Mouse (Mus musculus) adipocyte (in vitro differentiated cells): ENCODE results near the gene Pbx1.

Experiments used
- DNase-seq: peaks from one replicate; pipeline ENCODE4 v3.0.0-alpha.2; 2016; ENCODE audit warnings: low spot score

The Pbx1 gene

GRCm38 (mm10) chr1:168300505-168300904, 131.6 kb downstream of the Pbx1 start:
- DNase-seq, result no peak

DNA sequence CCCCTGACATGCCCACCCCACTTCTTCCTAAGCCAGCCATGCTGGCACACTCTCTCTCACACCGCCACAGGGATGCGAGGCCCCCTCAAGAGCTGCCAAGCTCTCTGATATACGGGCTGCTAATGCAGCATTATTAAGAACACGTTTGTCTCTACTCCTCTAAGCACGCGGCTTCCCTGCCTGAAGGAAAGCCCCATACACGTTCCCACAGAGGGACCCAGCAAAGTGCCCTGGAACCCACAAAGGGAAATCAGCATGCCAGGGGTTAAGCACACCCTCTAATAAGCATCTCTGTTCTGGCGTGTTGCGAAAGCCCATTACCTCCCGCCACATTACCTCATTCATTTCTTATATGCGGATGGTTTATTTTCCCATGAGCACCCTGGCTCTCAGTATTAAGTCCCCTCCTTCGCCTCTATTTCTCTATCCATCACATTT, 132.1 kb downstream of the Pbx1 start:
- DNase-seq, result no peak

DNA sequence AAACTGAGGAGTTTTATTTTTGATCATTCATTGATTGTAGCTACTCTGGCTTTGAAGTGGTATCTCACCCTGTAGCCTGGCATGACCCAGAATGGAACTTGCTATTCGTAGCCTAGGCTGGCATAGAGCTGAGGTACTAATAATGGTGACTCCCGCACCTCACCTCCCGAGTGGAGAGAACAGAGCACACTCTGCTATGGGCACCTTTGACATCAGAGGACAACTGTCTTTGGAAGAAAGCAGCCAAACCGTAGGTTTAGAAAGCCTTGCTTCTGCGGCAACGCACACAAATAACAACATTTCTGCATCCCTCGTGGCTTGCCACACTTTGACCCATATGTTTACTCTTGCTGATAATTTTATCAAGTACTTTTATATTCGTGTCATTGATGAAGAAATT, 132.9 kb downstream of the Pbx1 start:
- DNase-seq, result no peak

DNA sequence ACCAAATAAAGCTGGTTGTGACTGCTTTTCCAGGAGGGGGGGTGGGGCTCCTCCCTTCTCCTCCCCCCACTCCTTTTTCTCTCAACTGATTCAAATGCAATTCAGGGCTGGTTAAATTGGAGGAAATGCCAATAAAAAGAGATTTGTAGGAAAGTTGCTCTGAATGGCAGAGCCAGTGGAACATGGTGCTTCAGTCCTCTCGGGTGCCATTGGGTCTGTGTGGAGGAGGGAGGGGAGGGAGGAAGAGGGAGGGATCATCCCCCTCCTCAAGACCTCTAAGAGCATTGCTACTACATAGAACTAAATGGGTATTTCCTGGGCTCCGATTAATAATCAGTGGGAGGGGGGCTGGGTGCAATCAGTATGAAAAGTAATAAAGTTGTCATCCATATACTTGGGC, 135.8 kb downstream of the Pbx1 start:
- DNase-seq, result peak; percentile 7

- DNase-seq, result no peak
Measured at GRCm38 (mm10) chr1:168295782-168296181, 136.3 kb downstream of the Pbx1 start.

GRCm38 (mm10) chr1:168293673-168294072, 138.4 kb downstream of the Pbx1 start:
- no peak for DNase-seq

- DNase-seq, result no peak
Measured at GRCm38 (mm10) chr1:168292106-168292505, 140.0 kb downstream of the Pbx1 start.

- DNase-seq, result no peak
Measured at GRCm38 (mm10) chr1:168291643-168292040, 140.4 kb downstream of the Pbx1 start.

DNA sequence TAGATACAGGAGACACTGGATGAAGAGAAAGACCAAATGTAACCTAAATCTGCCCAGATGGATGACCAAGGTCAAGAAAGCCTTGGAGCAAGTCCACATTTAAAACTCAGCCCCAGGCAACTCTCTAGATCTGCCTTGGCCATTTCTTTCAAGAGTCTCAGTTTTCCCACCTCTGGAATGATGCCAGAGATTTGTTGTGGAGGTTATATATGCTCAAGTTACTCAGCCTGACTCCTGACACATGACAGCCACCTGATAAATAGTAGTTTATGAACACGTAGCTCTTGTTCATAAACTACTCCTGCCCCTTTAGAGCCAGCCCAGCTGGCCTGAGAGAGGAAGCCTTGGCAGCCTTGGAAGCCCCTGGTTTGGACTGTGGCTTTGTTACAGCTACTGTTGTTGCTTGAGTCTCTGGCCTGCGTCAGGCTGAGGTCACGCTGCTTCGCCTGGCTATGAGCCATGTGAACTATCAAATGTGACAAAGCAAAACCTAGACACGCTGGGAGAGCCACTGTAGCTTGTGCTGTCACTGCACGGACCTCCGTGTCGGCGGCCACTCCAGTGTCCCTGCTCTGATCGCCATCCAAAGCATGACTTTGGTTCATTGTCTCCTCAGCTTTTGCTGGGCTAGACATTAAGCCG, 140.9 kb downstream of the Pbx1 start:
- peak; percentile 24 for DNase-seq

DNA sequence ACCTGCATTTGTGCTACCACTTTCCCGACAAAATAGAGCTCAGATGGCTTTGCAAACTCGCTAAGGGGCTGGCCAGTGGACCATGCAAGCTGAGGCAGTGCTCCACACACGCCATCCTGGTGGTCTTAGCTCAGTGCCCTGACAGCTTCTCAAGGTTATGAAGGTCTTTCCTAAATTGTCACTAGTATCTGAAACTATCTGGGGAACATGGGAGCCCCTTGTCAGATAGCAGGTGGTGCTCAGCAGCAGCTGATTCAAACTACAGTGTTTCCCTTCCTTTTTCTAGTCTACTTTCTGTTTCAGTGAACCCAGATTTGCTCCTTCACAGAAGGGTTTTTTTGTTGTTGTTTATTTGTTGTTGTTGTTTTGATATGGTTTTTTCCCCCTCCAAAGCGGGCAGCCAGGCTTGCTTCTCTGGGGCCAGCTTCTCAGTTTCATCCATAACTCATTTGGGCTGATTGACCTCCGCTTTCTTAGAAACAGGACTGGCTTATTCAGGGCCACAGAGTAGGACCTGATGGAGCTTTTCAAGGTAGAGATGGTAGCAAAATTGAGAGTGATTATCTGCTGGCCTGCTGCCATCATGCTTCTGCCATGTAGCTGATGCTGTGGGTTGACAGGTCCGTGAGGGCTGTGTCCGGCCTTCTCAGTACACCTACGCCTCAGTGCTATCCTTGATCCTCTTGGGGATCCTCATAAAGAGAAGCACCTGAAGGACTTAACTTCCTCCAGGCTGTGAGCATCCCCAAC, 141.7 kb downstream of the Pbx1 start:
- no peak for DNase-seq

- DNase-seq, result no peak
Measured at GRCm38 (mm10) chr1:168288891-168289545, 143.1 kb downstream of the Pbx1 start.

- no peak for DNase-seq
Measured at GRCm38 (mm10) chr1:168287843-168288591, 144.1 kb downstream of the Pbx1 start.

DNA sequence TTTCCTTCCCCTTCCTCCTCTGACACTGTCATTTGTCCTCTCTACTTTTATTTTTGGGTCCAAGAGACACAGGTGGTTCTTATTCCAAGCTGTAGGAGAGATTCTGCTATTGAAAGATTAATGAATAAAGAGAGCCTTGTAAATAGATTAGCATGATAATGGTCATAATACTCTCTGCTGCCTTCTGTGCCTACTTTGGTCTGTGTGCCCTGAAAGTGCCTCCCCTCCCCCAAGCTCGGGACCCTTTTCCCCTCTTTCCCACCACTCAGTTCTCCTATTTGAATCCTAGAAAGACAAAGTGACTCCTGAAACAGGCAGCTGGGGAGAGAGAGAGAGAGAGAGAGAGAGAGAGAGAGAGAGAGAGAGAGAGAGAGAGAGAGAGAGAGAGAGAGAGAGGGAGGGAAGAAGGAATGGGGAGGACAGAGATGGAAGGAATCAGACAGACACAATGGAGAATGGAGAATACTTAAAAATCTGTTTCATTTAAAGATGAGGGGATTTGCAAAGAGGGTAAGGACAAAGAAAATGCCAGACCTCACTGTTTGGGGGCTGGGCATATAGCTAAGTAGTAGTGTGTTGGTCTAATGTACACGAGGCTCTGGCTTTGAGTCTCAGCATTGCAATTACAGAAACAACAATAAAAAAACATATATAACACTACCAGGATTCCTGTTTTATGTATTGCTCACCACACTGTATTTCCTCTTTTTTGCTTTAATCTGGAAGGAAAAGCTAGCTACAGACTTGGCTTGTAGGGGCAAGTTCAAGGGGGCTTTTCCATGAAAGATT, 145.0 kb downstream of the Pbx1 start:
- no peak for DNase-seq

- DNase-seq, result no peak
Measured at GRCm38 (mm10) chr1:168284566-168285141, 147.4 kb downstream of the Pbx1 start.

DNA sequence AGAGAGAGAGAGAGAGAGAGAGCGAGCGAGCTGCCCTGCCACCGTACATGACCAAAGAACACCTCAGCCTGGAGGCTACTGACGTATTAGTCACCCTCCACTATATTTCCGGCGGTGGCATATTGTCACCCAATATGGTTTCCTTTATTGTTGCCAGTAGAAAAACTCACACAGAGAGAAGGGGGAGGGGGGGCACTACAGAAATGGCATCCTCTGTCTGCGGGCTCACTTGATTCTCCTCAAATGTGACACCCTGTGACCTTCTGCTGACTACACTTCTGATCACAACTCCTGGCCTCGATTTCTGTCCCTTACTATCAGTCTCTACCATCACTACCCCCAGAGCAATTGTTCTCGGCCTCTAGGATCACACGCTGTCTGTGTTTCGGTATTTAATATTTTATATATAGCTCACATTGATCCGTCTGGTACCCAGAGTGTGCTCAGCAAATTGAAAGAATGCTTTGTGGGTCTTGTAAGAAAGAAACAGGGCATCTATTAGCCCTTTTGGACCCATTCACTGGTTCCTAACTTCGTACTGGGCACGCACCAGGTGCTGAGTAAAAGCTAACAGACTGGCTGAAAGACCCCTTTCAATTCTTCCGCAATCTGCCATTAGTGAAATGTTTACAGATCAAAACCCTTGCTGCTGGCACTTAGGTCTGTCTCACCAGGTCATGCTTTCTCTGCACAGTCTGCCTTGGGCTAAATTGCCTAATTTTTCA, 148.1 kb downstream of the Pbx1 start:
- no peak for DNase-seq

DNA sequence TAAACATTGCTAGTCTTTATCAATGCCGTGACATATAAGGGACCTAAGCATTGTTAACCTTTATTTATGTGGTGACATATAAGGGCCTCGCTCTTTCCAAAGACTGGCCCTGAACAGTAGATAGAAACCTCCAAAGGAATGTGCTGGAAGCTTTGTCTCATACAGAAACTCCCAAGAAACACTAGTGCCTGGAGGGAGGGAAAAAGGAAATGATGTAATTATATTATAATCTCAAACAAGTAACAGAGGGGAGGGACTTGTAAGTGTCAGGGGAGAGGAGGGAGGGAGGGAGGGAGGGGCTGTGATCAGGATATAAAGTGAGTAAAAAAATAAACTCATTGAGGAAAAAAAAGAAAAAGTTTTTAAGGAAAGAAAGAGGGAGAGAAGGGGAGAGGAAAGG, 148.6 kb downstream of the Pbx1 start:
- DNase-seq, result no peak

GRCm38 (mm10) chr1:168275678-168276077, 156.4 kb downstream of the Pbx1 start:
- DNase-seq, result no peak

DNA sequence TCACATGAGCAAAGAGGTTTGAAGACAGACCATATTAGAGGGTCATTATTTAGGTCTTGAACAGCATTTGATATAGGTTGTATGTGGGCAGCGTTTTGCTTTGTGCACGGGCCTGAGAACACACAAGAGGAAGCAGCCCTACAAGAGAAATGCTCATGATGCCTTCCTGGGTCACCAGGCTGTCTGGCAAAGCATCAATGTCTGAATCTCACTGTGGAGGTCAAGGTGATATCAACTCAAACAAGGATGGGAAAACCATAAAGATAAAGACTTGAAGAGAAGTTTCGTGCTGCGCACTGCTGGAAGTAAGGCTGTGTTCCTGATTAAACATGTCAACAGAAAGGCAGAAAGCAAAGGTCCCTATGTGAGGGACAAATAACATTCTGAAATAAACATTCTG, 157.8 kb downstream of the Pbx1 start:
- no peak for DNase-seq

- DNase-seq, result peak; percentile 32
Measured at GRCm38 (mm10) chr1:168272091-168272490, 160.0 kb downstream of the Pbx1 start.

DNA sequence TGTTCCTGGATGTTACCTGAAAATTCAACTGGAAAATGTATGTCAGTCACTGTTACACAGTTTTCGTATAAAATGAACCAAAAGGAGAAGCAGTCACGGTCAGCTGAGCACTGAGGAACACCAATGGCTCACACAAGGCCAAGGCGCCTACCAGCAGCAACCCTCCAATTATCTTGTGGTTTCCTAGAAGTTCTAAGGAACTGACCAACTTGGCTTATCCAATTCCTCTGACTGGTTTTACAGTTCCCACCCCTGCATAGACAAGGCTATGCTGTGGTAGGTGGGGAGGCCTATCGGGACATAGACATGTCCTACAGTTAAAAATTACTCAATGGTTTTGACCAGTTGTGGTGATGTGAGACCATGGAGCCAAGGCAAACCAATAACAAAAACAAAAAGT, 160.9 kb downstream of the Pbx1 start:
- DNase-seq, result no peak
